Mouse (Mus musculus): Measurements from ENCODE around the gene Ppp5c. TPM values are rescaled to one million over a fixed set of nuclear protein-coding genes. Genes with fewer than 3 reads are reported as not detected.

Ppp5c gene
- polyA plus RNA-seq, 1 experiment from 2014 or later: 110 TPM

DNA sequence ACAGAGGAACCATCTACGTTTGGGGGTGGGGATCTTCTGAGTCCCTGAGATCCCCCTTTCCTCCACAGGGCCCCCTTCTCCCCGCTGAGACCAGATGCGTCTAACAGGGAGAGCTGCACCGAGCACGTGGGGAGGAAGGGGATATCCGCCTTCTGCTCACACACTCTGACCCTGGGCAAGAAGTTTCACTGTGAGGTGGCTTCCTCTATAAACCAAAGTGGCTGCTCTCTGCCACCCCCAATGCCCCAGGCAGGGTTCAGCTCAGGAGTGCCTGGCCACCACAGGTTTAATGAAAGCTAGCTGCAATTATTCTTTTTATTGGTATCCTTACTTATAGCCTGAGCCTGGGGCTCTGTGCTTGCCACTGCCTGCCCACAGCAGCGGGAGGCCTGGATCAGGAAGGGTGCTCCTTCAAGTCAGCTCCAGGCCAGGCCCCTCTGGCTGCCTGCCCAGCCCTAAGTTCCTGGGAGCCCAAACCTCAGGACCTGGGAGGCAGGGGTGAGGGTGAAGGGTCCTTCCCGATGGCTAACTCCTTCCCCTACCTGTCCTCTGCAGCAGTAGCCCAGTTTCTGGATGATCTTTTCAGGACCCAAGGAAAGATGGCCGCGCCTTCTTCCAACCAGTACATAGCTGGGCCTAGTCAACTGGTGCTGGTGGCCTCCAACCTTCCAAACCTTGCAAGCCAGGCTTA, 2.8 kb downstream of the Ppp5c start:
- Histone ChIP-seq H3K27me3 (no peaks in the 10 kb centered on the region), H3K4me3 (0 out of 2 replicates have a peak overlapping the region, but pooled peaks have one; percentile 6), H3K27ac (peak overlapping the region; percentile 77), H3K9ac (peak overlapping the region; percentile 11; the same call in 1 of the 2 replicates), H3K36me3 (peaks cover 34% of the 10 kb centered on the region), H3K4me2 (peak overlapping the region; percentile 73), H3K4me1 (peaks cover 45% of the 10 kb centered on the region), H3K9me3 (no peaks in the 10 kb centered on the region)
- 69% methylated on average over 10 of the region's 10 CpGs for WGBS
- no peak for ATAC-seq (ENCODE audit: borderline replicate concordance, extremely low read depth, low FRiP score, low TSS enrichment)

DNA sequence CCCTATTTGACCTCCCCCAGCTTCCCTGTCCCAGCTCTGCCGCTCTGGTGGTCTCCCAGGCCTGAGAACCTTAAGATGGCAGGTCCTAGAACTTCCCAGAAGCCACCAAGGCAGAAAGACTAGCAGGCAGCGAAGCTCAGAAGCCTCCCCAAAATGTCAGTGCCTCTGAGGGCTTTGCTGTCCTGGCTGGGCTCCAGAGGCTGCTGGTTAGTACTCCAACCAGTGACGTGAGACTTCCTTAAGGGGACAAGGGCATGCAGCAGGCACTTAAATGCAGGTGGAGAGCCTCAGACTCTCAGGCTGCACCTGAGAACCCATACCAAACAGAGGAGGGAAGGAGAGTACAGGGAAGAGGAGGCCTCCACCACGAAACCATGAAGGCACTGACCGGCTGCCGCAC, 3.6 kb downstream of the Ppp5c start:
- peak overlapping the region; percentile 11; the same call in 1 of the 2 replicates for H3K9ac ChIP-seq
- peaks cover 41% of the 10 kb centered on the region for H3K36me3 ChIP-seq
- peak overlapping the region; percentile 73; the same call in 1 of the 2 replicates for H3K4me2 ChIP-seq
- H3K4me3 ChIP-seq: no peak overlapping the region
- peaks cover 45% of the 10 kb centered on the region for H3K4me1 ChIP-seq
- peak overlapping the region; percentile 77 for H3K27ac ChIP-seq
- whole genome bisulfite sequencing: 66% methylated on average over 6 of the region's 6 CpGs
- H3K27me3 ChIP-seq: no peaks in the 10 kb centered on the region
- no peak for ATAC-seq (ENCODE audit: borderline replicate concordance, extremely low read depth, low FRiP score, low TSS enrichment)
- no peaks in the 10 kb centered on the region for H3K9me3 ChIP-seq

DNA sequence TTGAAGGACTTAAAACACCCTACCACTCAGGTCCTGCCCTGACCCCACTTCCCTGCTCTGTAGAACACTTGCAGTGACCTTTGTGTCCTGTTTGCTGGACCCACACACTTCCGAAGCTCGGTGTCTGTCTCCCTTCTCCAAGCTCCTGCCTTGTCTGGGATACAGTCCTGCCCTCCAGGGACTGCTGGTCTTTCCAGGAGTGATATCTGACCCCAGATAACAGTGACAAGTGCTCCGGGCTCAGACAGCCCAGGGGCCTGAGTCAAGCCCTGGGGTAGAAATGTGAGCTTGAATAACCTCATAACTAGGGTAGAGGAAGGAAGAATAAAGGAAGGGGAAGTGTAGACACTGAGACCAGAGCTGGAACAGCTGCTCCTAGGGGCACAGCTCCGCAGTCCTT, 4.0 kb downstream of the Ppp5c start:
- no peaks in the 10 kb centered on the region for H3K27me3 ChIP-seq
- peaks cover 45% of the 10 kb centered on the region for H3K4me1 ChIP-seq
- ATAC-seq (ENCODE audit: borderline replicate concordance, extremely low read depth, low FRiP score, low TSS enrichment): no peak
- WGBS: 65% methylated on average over 4 of the region's 4 CpGs
- peak overlapping the region; percentile 77 for H3K27ac ChIP-seq
- H3K9ac ChIP-seq: 0 out of 2 replicates have a peak overlapping the region, but pooled peaks have one; percentile 11
- 0 out of 2 replicates have a peak overlapping the region, but pooled peaks have one; percentile 73 for H3K4me2 ChIP-seq
- H3K4me3 ChIP-seq: no peak overlapping the region
- H3K36me3 ChIP-seq: peaks cover 45% of the 10 kb centered on the region
- H3K9me3 ChIP-seq: no peaks in the 10 kb centered on the region

DNA sequence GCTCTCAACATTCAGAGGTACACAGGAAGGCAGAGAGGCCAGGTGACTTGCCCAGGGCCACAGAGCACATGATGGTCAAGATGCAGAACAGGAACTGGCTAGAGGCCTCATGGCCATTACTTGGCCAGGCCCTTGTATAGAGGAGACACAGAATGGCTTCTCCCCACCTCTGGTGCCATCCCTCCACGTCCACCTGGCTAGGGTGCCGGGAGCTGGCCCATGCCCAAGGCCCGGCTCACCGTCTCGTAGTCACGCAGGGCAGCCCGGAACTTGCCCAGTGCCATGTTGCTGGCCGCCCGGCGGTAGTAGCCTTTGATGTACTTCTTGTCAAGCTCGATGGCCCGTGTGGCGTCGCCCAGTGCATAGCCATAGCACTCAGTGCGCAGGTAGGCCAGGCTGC, 5.5 kb downstream of the Ppp5c start:
- no peak overlapping the region for H3K27ac ChIP-seq
- 95% methylated on average over 15 of the region's 15 CpGs for WGBS
- peaks cover 45% of the 10 kb centered on the region for H3K36me3 ChIP-seq
- peaks cover 45% of the 10 kb centered on the region for H3K4me1 ChIP-seq
- no peak for ATAC-seq (ENCODE audit: borderline replicate concordance, extremely low read depth, low FRiP score, low TSS enrichment)
- H3K4me3 ChIP-seq: no peak overlapping the region
- H3K9me3 ChIP-seq: no peaks in the 10 kb centered on the region
- no peak overlapping the region for H3K9ac ChIP-seq
- H3K4me2 ChIP-seq: no peak overlapping the region
- no peaks in the 10 kb centered on the region for H3K27me3 ChIP-seq

DNA sequence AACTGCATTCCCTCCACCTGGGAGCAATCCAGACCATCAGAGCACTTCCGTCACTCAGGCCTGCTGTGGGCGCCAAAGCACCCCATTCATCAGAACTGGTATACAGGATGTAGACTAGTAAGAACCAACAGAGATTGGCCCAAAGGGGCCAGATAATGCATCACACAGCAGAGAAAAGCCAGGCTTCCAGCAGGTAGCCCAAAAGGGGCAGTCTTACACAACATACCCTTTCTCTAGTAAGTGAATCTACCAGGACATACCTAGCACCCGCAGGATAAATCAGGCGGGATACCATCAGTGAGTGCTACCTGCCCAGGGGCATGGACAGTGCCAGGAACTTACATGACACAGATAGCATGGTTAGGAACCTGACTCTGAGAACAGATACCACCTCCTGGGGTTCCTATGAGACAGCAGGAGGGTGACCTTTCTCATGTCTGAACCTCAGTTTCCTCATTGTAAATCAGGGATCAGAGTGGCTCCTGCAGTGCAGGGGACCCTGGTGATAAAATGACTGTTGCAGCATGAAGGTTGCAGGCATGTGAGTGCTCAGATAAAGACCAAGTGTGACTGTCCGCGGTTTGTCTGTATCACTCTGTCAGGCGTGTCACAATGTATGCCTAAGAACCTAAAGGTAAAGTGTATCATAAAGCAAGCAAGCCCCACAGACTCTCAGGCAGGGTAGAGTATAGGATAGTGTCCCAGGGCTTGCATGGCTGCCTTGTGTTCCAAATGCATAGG, 8.1 kb downstream of the Ppp5c start:
- H3K4me2 ChIP-seq: no peak overlapping the region
- WGBS: 84% methylated on average over 7 of the region's 7 CpGs
- no peak overlapping the region for H3K4me3 ChIP-seq
- H3K27me3 ChIP-seq: no peaks in the 10 kb centered on the region
- H3K36me3 ChIP-seq: peaks cover 70% of the 10 kb centered on the region
- ATAC-seq (ENCODE audit: borderline replicate concordance, extremely low read depth, low FRiP score, low TSS enrichment): no peak
- no peaks in the 10 kb centered on the region for H3K9me3 ChIP-seq
- peaks cover 25% of the 10 kb centered on the region for H3K4me1 ChIP-seq
- no peak overlapping the region for H3K9ac ChIP-seq
- H3K27ac ChIP-seq: no peak overlapping the region

DNA sequence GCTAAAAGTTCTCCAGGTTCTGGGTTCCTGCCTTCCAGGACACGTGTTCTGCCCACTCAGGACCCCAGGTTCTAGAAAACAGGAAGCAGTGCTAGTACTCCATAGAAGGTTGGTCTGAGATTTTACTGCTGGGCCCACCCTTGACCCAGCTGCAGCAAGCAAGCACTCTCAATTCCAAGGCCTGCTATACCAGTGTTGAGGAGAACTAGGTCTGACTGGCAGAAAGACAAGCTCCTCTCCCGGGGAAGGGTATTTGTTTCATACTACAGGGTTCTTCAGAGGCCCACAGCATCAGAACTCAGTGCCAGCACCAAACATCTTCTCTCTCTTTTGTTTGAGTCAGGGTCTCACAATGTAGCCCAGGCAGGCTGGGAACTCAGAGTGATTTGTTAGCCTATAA, 9.8 kb downstream of the Ppp5c start:
- 86% methylated on average over 2 of the region's 2 CpGs for WGBS
- no peak for ATAC-seq (ENCODE audit: borderline replicate concordance, extremely low read depth, low FRiP score, low TSS enrichment)
- Histone ChIP-seq H3K9ac (no peak overlapping the region), H3K4me1 (peaks cover 9% of the 10 kb centered on the region; the same call in 1 of the 2 replicates), H3K27me3 (no peaks in the 10 kb centered on the region), H3K4me2 (no peak overlapping the region), H3K36me3 (peaks cover 82% of the 10 kb centered on the region), H3K9me3 (no peaks in the 10 kb centered on the region), H3K4me3 (no peak overlapping the region), H3K27ac (peak overlapping the region; percentile 70; the same call in 1 of the 2 replicates)

DNA sequence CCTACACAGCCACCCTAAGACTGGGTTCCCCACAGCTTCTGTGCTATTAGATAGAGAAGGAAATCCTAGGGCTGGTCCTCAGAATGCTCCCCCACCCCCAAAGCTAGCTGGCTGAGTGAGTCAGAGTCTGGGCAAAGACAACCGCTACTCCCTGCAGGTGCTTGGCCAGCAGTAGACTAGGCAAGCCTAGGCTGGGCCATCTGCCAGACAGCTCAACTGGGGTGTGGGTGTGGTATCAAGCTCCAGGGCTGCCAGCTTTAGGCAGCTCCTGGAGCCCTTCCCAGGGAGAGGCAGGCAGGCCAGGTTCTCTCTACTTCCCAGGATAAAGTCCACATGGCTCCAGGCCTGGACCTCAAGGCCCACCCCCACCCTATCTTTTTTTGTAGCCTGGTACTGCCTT, 10.7 kb downstream of the Ppp5c start:
- Histone ChIP-seq H3K9me3 (no peaks in the 10 kb centered on the region), H3K36me3 (peaks cover 82% of the 10 kb centered on the region), H3K9ac (no peak overlapping the region), H3K4me1 (peaks cover 8% of the 10 kb centered on the region; the same call in 1 of the 2 replicates), H3K27me3 (no peaks in the 10 kb centered on the region), H3K27ac (peak overlapping the region; percentile 70), H3K4me2 (no peak overlapping the region), H3K4me3 (no peak overlapping the region)
- peak; percentile 69 for ATAC-seq (ENCODE audit: borderline replicate concordance, extremely low read depth, low FRiP score, low TSS enrichment)
- WGBS: 43% methylated on average over 1 of the region's 1 CpGs

DNA sequence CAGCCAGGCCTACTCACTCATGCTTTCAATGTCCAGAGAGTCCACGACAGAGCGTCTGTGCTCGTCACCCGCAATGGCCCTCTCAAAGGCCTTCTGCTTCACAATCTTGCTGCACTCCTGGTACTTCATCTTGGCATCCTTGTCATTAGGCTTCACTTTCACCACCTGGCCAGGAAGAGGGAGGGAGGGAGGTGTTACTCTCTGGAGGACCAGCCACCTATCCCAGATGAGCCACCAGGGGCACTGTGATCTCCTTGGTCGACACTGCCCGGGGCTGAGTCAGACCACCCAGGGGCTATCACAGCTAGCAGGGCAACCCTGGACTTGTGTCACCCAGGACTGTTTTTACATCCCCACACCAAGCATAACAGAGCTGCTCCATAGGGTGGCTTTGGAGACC, 12.3 kb downstream of the Ppp5c start:
- WGBS: 81% methylated on average over 6 of the region's 6 CpGs
- H3K9ac ChIP-seq: no peak overlapping the region
- ATAC-seq (ENCODE audit: borderline replicate concordance, extremely low read depth, low FRiP score, low TSS enrichment): no peak

DNA sequence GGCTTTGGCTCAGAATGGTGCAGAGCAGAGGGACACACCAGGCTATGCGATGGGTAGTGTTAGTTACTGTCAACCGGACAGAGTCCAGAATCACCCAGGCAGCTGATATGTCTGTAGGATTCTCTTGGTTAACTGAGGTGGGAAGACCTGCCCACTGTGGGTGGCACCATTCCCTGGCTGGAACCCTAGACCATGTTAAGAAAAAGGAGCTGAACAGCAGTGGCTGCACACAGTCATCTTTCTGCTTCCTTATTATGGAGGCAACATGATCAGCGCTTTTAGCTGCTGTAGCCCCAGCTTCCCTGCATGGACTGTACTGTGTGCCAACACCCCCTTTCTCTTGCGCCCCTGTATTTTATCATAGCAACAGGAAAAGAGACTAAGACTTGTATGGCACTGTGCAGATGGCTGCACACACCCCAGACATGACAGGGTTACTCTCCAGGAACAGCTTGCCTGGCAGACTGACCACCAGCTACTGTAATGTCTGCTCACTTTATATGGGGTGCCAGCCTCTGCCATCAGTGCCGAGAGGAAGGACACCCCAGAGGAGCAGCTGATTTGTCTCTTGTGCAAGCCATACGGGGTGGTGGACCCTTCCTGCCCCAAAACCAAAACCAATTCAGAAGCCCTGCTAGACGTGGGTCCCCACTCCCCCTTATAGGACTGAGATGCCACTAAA, 15.7 kb downstream of the Ppp5c start:
- Histone ChIP-seq H3K4me3 (no peak overlapping the region), H3K9ac (no peak overlapping the region), H3K36me3 (peaks cover 98% of the 10 kb centered on the region), H3K27me3 (no peaks in the 10 kb centered on the region), H3K27ac (no peak overlapping the region), H3K4me1 (peaks cover 3% of the 10 kb centered on the region; the same call in 1 of the 2 replicates), H3K9me3 (no peaks in the 10 kb centered on the region), H3K4me2 (no peak overlapping the region)
- no peak for ATAC-seq (ENCODE audit: borderline replicate concordance, extremely low read depth, low FRiP score, low TSS enrichment)
- WGBS: 93% methylated on average over 7 of the region's 7 CpGs

More for the DNA sequence above, 12.3 kb downstream of the Ppp5c start:
- H3K36me3 ChIP-seq: peaks cover 82% of the 10 kb centered on the region
- no peak overlapping the region for H3K4me3 ChIP-seq
- H3K27me3 ChIP-seq: no peaks in the 10 kb centered on the region
- H3K9me3 ChIP-seq: no peaks in the 10 kb centered on the region
- no peak overlapping the region for H3K4me2 ChIP-seq
- no peak overlapping the region for H3K27ac ChIP-seq
- peaks cover 8% of the 10 kb centered on the region; the same call in 1 of the 2 replicates for H3K4me1 ChIP-seq

DNA sequence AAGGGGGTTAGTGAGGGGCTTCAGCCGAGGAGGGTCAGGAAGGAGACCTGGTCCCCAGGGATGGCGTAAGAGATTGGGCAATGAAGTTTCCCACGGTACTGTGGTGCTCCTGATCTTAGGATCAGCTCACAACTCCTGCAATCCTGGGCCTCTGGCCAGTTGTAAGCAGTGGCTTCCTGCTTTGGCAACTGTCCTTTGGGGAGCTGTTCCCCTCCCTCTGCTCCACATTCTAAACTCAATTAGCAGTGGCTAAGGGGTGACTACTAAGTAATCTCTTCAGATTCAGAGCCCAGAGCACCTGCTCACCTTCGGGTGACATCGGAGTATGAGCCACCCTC, 17.7 kb downstream of the Ppp5c start:
- Histone ChIP-seq H3K4me2 (no peak overlapping the region), H3K27me3 (no peaks in the 10 kb centered on the region), H3K4me3 (no peak overlapping the region), H3K27ac (no peak overlapping the region), H3K4me1 (no peaks in the 10 kb centered on the region), H3K9ac (no peak overlapping the region), H3K36me3 (peaks cover 99% of the 10 kb centered on the region), H3K9me3 (no peaks in the 10 kb centered on the region)
- no peak for ATAC-seq (ENCODE audit: borderline replicate concordance, extremely low read depth, low FRiP score, low TSS enrichment)
- WGBS: 81% methylated on average over 5 of the region's 5 CpGs

DNA sequence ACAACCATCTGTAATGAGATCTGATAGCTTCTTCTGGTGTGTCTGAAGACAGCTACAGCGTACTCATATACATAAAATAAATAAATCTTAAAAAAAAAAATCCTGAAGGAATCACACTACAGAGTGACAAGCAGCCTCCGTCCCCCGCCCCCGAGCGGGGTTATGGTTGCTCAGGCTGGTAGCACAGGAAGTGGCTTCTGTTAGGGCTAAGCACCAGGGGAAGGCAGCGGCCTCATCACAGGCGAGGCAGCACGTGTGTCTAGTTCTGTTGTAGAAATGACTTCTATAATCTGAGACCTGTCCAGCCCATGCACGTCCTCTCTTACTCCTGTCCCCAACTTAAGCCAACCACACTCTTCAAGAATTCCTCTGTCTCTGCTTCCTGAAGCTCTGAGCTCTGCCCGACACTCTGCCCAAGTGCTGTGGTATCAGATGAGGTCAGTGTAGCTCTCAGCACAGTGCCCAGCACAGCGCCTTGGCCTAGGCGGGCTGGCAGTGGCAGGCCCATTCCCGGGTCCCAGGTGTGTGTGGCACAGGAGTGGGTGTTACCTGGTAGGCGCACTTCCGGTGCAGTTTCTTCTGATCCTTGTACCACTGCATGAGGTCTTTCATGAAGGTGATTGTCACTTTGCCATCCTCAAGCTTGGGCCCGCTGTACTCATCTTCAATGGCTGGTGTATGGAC, 18.3 kb downstream of the Ppp5c start:
- Histone ChIP-seq H3K27ac (no peak overlapping the region), H3K4me3 (no peak overlapping the region), H3K36me3 (peaks cover 99% of the 10 kb centered on the region), H3K9ac (no peak overlapping the region), H3K27me3 (no peaks in the 10 kb centered on the region), H3K9me3 (no peaks in the 10 kb centered on the region), H3K4me2 (no peak overlapping the region), H3K4me1 (no peaks in the 10 kb centered on the region)
- WGBS: 89% methylated on average over 16 of the region's 16 CpGs
- ATAC-seq (ENCODE audit: borderline replicate concordance, extremely low read depth, low FRiP score, low TSS enrichment): no peak
